Mouse (Mus musculus) layer of hippocampus, postnatal 25 days (tissue): ENCODE measurements around the gene Ly9. TPM values are rescaled to one million over a fixed set of nuclear protein-coding genes. Genes with fewer than 3 reads are reported as not detected.

ENCODE experiments used
- DNase-seq, 2 experiments: peaks; one replicate each; pipeline ENCODE4 v3.0.0; 2022; ENCODE audit warnings: mixed read lengths in 2 of 2, low spot score in 1 of 2; ENCODE audit errors: extremely low spot score in 1 of 2
- total RNA-seq, 2 experiments: library from RNA; stranded (reverse); gene quantifications; 2 replicates each; pipeline ENCODE4 v1.2.3; 2021

Ly9 gene
- total RNA-seq, 2 experiments from 2014 or later: 0.23 TPM; not detected in 1

GRCm38 (mm10) chr1:171604686-171605085, 2.5 kb downstream of the Ly9 start:
- no peak for DNase-seq

GRCm38 (mm10) chr1:171584584-171584983, 22.6 kb downstream of the Ly9 start:
- DNase-seq: no peak

GRCm38 (mm10) chr1:171577168-171577567, 30.0 kb downstream of the Ly9 start:
- no peak for DNase-seq

GRCm38 (mm10) chr1:171568436-171568835, 38.8 kb downstream of the Ly9 start:
- DNase-seq: no peak

- DNase-seq: peak; percentile 12 to 63
These were observed 40.4 kb downstream of the Ly9 start for GRCm38 (mm10) chr1:171566777-171567176.

GRCm38 (mm10) chr1:171565888-171566287, 41.3 kb downstream of the Ly9 start:
- no peak for DNase-seq

GRCm38 (mm10) chr1:171564247-171564646, 43.0 kb downstream of the Ly9 start:
- DNase-seq: no peak

GRCm38 (mm10) chr1:171563042-171563441, 44.2 kb downstream of the Ly9 start:
- DNase-seq: no peak

GRCm38 (mm10) chr1:171561639-171562225, 45.5 kb downstream of the Ly9 start:
- no peak for DNase-seq

- DNase-seq: no peak
These were observed 46.0 kb downstream of the Ly9 start for GRCm38 (mm10) chr1:171561200-171561599.

GRCm38 (mm10) chr1:171560262-171560661, 46.9 kb downstream of the Ly9 start:
- DNase-seq: no peak

GRCm38 (mm10) chr1:171558898-171559297, 48.3 kb downstream of the Ly9 start, which contains the start of gene Cd244a:
Cd244a (plus strand) TSS chr1:171559193.
- DNase-seq: no peak

GRCm38 (mm10) chr1:171558407-171558806, 48.8 kb downstream of the Ly9 start:
- DNase-seq: no peak

GRCm38 (mm10) chr1:171556366-171556765, 50.8 kb downstream of the Ly9 start:
- DNase-seq: no peak

- DNase-seq: no peak
These were observed 53.6 kb downstream of the Ly9 start for GRCm38 (mm10) chr1:171553359-171554341.

GRCm38 (mm10) chr1:171552230-171552629, 55.0 kb downstream of the Ly9 start:
- DNase-seq: no peak

GRCm38 (mm10) chr1:171551326-171551725, 55.9 kb downstream of the Ly9 start:
- no peak for DNase-seq

- no peak for DNase-seq
These were observed 66.5 kb downstream of the Ly9 start for GRCm38 (mm10) chr1:171540694-171541093.
